Mouse (Mus musculus): ENCODE measurements around the gene Pcdh15. TPM values are rescaled to one million over a fixed set of nuclear protein-coding genes. Genes with fewer than 3 reads are reported as not detected.

The Pcdh15 gene
- total and polyA plus RNA-seq, 3 experiments, result not detected

GRCm38 (mm10) chr10:73519438-73519837 lies 420.3 kb downstream of the Pcdh15 start:
- no peak for DNase-seq (ENCODE audit: low read depth, low spot score)
- H3K4me1 ChIP-seq (ENCODE audit: control insufficient read depth in 1 of 2, insufficient read depth in 2 of 2, low read length in 2 of 2), result no peaks in the 10 kb centered on the region
- no peak overlapping the region for H3K9ac ChIP-seq (ENCODE audit: control insufficient read depth, low read depth, low read length, poor library complexity, severe bottlenecking)
- H3K36me3 ChIP-seq (ENCODE audit: control insufficient read depth in 1 of 2, insufficient read depth in 2 of 2, low read length in 2 of 2), result no peaks in the 10 kb centered on the region
- no peaks in the 10 kb centered on the region for H3K27me3 ChIP-seq (ENCODE audit: control insufficient read depth in 1 of 2, insufficient read depth in 2 of 2, low read length in 2 of 2)
- H3K27ac ChIP-seq (ENCODE audit: control insufficient read depth, low read depth, low read length), result no peak overlapping the region
- H3K4me3 ChIP-seq (ENCODE audit: control insufficient read depth in 1 of 2, insufficient read depth in 1 of 2, low read depth in 2 of 2, low read length in 2 of 2), result no peak overlapping the region
- no peak for TF ChIP-seq POLR2AphosphoS5 (IDR thresholded peaks at IDR 0.05; ENCODE audit: borderline replicate concordance, low read depth, low read length)
- TF ChIP-seq MYC (IDR thresholded peaks at IDR 0.05; ENCODE audit: low read depth, low read length), result no peak
- TF ChIP-seq GABPA (IDR thresholded peaks at IDR 0.05; ENCODE audit: low read depth, low read length), result no peak
- no peak for TF ChIP-seq MEF2A (IDR thresholded peaks at IDR 0.05; ENCODE audit: extremely low read depth, insufficient replicate concordance, low read depth, low read length, poor library complexity, severe bottlenecking)
- no peak for TF ChIP-seq TCF12 (IDR thresholded peaks at IDR 0.05; ENCODE audit: low read depth, low read length)
- no peak for TF ChIP-seq HCFC1 (IDR thresholded peaks at IDR 0.05; ENCODE audit: low read depth, low read length)
- no peak for TF ChIP-seq GATA1 (IDR thresholded peaks at IDR 0.05; ENCODE audit: low read depth, low read length)
- no peak for TF ChIP-seq MXI1 (IDR thresholded peaks at IDR 0.05; ENCODE audit: low read depth, low read length)
- TF ChIP-seq USF2 (IDR thresholded peaks at IDR 0.05; ENCODE audit: borderline replicate concordance in 1 of 2, insufficient read depth in 1 of 2, low read depth in 1 of 2, low read length in 2 of 2), result no peak
- TF ChIP-seq ZNF384 (IDR thresholded peaks at IDR 0.05; ENCODE audit: low read depth, low read length), result no peak
- no peak for TF ChIP-seq MAFK (IDR thresholded peaks at IDR 0.05; ENCODE audit: borderline replicate concordance, low read depth, low read length)
- TF ChIP-seq KAT2A (conservative IDR thresholded peaks at IDR 0.05; ENCODE audit: low read depth, low read length), result no peak
- TF ChIP-seq NELFE (IDR thresholded peaks at IDR 0.05; ENCODE audit: low read depth, low read length), result no peak
- TF ChIP-seq TBP (IDR thresholded peaks at IDR 0.05; ENCODE audit: low read depth, low read length), result no peak
- TF ChIP-seq RAD21 (IDR thresholded peaks at IDR 0.05; ENCODE audit: low read depth, low read length), result no peak
- no peak for TF ChIP-seq MAX (IDR thresholded peaks at IDR 0.05; ENCODE audit: low read length)
- no peak for TF ChIP-seq ETS1 (IDR thresholded peaks at IDR 0.05; ENCODE audit: low read depth, low read length)
- TF ChIP-seq ZMIZ1 (IDR thresholded peaks at IDR 0.05; ENCODE audit: low read depth, low read length), result no peak
- TF ChIP-seq UBTF (IDR thresholded peaks at IDR 0.05; ENCODE audit: borderline replicate concordance, insufficient read depth, low read depth, low read length), result no peak
- no peaks in the 10 kb centered on the region for H3K9me3 ChIP-seq (replicated peaks; ENCODE audit: insufficient read depth, low read length)
- no peaks in the 10 kb centered on the region for H3K79me2 ChIP-seq (ENCODE audit: control insufficient read depth, insufficient read depth, low read length, poor library complexity)

- H3K36me3 ChIP-seq (ENCODE audit: control insufficient read depth in 1 of 2, insufficient read depth in 2 of 2, low read length in 2 of 2), result no peaks in the 10 kb centered on the region
- H3K4me3 ChIP-seq (ENCODE audit: control insufficient read depth in 1 of 2, insufficient read depth in 1 of 2, low read depth in 2 of 2, low read length in 2 of 2), result no peak overlapping the region
- H3K27me3 ChIP-seq (ENCODE audit: control insufficient read depth in 1 of 2, insufficient read depth in 2 of 2, low read length in 2 of 2), result no peaks in the 10 kb centered on the region
- H3K4me1 ChIP-seq (ENCODE audit: control insufficient read depth in 1 of 2, insufficient read depth in 2 of 2, low read length in 2 of 2), result no peaks in the 10 kb centered on the region
- no peak overlapping the region for H3K9ac ChIP-seq (ENCODE audit: control insufficient read depth, low read depth, low read length, poor library complexity, severe bottlenecking)
- TF ChIP-seq TCF12 (IDR thresholded peaks at IDR 0.05; ENCODE audit: low read depth, low read length) (no peak), TBP (IDR thresholded peaks at IDR 0.05; ENCODE audit: low read depth, low read length) (no peak), ZNF384 (IDR thresholded peaks at IDR 0.05; ENCODE audit: low read depth, low read length) (no peak), MYC (IDR thresholded peaks at IDR 0.05; ENCODE audit: low read depth, low read length) (no peak), CTCF (IDR thresholded peaks at IDR 0.05 in 2 of 3, conservative IDR thresholded peaks at IDR 0.05 in 1 of 3; ENCODE audit: control insufficient read depth in 1 of 3, insufficient read depth in 1 of 3, low read depth in 2 of 3, low read length in 3 of 3, poor library complexity in 1 of 3, severe bottlenecking in 1 of 3) (peak in 2 of 3 experiments; percentile 25 to 38; a peak in 3 of 6 replicates), ZMIZ1 (IDR thresholded peaks at IDR 0.05; ENCODE audit: low read depth, low read length) (no peak), MXI1 (IDR thresholded peaks at IDR 0.05; ENCODE audit: low read depth, low read length) (no peak), MAX (IDR thresholded peaks at IDR 0.05; ENCODE audit: low read length) (no peak), BHLHE40 (IDR thresholded peaks at IDR 0.05; ENCODE audit: borderline replicate concordance, low read depth, low read length) (no peak)
- H3K79me2 ChIP-seq (ENCODE audit: control insufficient read depth, insufficient read depth, low read length, poor library complexity), result no peaks in the 10 kb centered on the region
- H3K27ac ChIP-seq (ENCODE audit: control insufficient read depth, low read depth, low read length), result no peak overlapping the region
- peak; percentile 12 for DNase-seq (ENCODE audit: low read depth, low spot score)
- no peaks in the 10 kb centered on the region for H3K9me3 ChIP-seq (replicated peaks; ENCODE audit: insufficient read depth, low read length)
These were observed 453.7 kb downstream of the Pcdh15 start for GRCm38 (mm10) chr10:73552831-73553230.

Data from MEL (cell line).